Mouse (Mus musculus) liver, embryonic 14.5 days (tissue): ENCODE results near the gene Prima1. TPM values are rescaled to one million over a fixed set of nuclear protein-coding genes. Genes with fewer than 3 reads are reported as not detected.

Experiments
- ATAC-seq: fragments of 200-750 bp; cut with Nextera tagmentation; 2 replicates; pipeline ENCODE4 v1.8.0; 2017; ENCODE audit warnings: moderate number of reproducible peaks, mild to moderate bottlenecking, moderate library complexity; ENCODE audit not compliant: insufficient read depth
- DNase-seq, 3 experiments: peaks; one replicate each; pipeline ENCODE4 v3.0.0-alpha.2; 2012 to 2013; ENCODE audit warnings: low read depth in 3 of 3, low spot score in 3 of 3
- H3K27ac ChIP-seq: fragments of 300-500 bp; sonication (generic); 2 replicates; pipeline ENCODE4 v1.5.1; 2014; ENCODE audit warnings: moderate library complexity, mild to moderate bottlenecking, control low read depth, inconsistent platforms
- H3K27me3 ChIP-seq: fragments of 300-500 bp; sonication (generic); 2 replicates; pipeline ENCODE4 v1.6.1; 2014; ENCODE audit warnings: mild to moderate bottlenecking, low read length, moderate library complexity; ENCODE audit not compliant: control insufficient read depth, insufficient read depth
- H3K36me3 ChIP-seq: fragments of 300-500 bp; sonication (generic); replicated peaks from 2 replicates; pipeline ENCODE4 v1.6.1; 2014; ENCODE audit warnings: low read depth; ENCODE audit not compliant: control insufficient read depth, insufficient read depth
- H3K4me1 ChIP-seq, 2 experiments: fragments of 200-500 bp in 1 of 2; fragments of 300-500 bp in 1 of 2; sonication (generic) in 1 of 2; replicated peaks; 2 replicates each; pipeline ENCODE4 v1.6.1; 2012 to 2014; ENCODE audit warnings: antibody characterized with exemption in 1 of 2, inconsistent platforms in 1 of 2, low read length in 1 of 2; ENCODE audit not compliant: control insufficient read depth in 2 of 2, insufficient read depth in 2 of 2
- H3K4me2 ChIP-seq: fragments of 300-500 bp; sonication (generic); 2 replicates; pipeline ENCODE4 v1.6.1; 2014; ENCODE audit warnings: low read depth, mild to moderate bottlenecking, control low read depth, moderate library complexity
- H3K4me3 ChIP-seq, 2 experiments: fragments of 200-500 bp in 1 of 2; fragments of 300-500 bp in 1 of 2; sonication (generic) in 1 of 2; 2 replicates each; pipeline ENCODE4 v1.5.1; 2012 to 2014; ENCODE audit warnings: low read depth in 2 of 2, low read length in 2 of 2, mild to moderate bottlenecking in 2 of 2, control low read depth in 1 of 2, inconsistent platforms in 1 of 2, moderate library complexity in 1 of 2; ENCODE audit not compliant: insufficient read depth in 1 of 2
- H3K9ac ChIP-seq: fragments of 300-500 bp; sonication (generic); replicated peaks from 2 replicates; pipeline ENCODE4 v1.6.1; 2014; ENCODE audit warnings: mild to moderate bottlenecking, control low read depth, moderate library complexity
- H3K9me3 ChIP-seq: fragments of 300-500 bp; sonication (generic); 2 replicates; pipeline ENCODE4 v1.6.1; 2016; ENCODE audit warnings: low read length, mixed read lengths; ENCODE audit not compliant: control insufficient read depth
- CTCF ChIP-seq: IDR thresholded peaks from 2 replicates; pipeline ENCODE4 v1.5.1; 2016; ENCODE audit warnings: antibody characterized with exemption, low read depth, control low read depth
- EP300 ChIP-seq: IDR thresholded peaks from 2 replicates; pipeline ENCODE4 v1.6.1; 2016; ENCODE audit warnings: antibody characterized with exemption, low read depth
- WGBS: fragments of 180-500 bp; shearing (Covaris S2); extraction: QIAGEN DNeasy Blood & Tissue Kit; methylation state at CpG from one replicate; pipeline ENCODE4 v1.1.7; 2014; ENCODE audit not compliant: insufficient replicate concordance; 5-methylcytosine and 5-hydroxymethylcytosine counted together
- polyA plus RNA-seq, 2 experiments: library from polyadenylated mRNA; depleted of rRNA in 1 of 2; stranded (reverse) in 1 of 2; unstranded in 1 of 2; fragments of >200 nt; fragmentation: Nextera tagmentation in 1 of 2; extraction: Ambion mirVana in 1 of 2; gene quantifications; 2 replicates each; pipeline versions ENCODE4 v1.2.1 to v1.2.3; 2012 to 2014

Prima1 gene
- polyA plus RNA-seq, 2 experiments: not detected

DNA sequence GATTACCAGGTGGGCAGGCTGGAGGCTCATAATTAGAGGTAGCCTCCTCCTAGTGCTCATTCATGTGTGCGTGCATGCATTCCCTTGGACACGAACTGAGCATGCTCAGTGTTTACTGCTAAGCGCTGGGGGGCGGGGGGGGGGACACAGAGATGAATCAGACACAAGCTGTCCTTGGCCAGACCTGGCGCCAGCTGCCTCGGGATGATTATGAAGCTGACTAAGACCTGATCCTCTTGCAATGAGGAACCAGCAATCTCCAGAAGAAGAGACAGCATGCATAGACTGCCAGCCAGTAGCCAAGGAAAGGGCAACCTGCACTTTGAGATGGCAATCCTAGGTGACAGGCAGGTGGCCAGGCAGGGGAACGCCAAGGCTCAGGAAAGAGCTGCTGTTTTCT, 36.4 kb downstream of the Prima1 start:
- TF ChIP-seq CTCF: no peak
- no peak for TF ChIP-seq EP300
- H3K4me1 ChIP-seq: no peaks in the 10 kb centered on the region
- H3K4me3 ChIP-seq: no peak overlapping the region
- no peaks in the 10 kb centered on the region for H3K27me3 ChIP-seq
- H3K9me3 ChIP-seq: no peaks in the 10 kb centered on the region
- ATAC-seq: no peak
- WGBS: 48% methylated on average over 7 of the region's 7 CpGs
- H3K27ac ChIP-seq: no peak overlapping the region
- H3K9ac ChIP-seq: no peak overlapping the region
- no peak for DNase-seq
- H3K36me3 ChIP-seq: no peaks in the 10 kb centered on the region
- H3K4me2 ChIP-seq: no peak overlapping the region

DNA sequence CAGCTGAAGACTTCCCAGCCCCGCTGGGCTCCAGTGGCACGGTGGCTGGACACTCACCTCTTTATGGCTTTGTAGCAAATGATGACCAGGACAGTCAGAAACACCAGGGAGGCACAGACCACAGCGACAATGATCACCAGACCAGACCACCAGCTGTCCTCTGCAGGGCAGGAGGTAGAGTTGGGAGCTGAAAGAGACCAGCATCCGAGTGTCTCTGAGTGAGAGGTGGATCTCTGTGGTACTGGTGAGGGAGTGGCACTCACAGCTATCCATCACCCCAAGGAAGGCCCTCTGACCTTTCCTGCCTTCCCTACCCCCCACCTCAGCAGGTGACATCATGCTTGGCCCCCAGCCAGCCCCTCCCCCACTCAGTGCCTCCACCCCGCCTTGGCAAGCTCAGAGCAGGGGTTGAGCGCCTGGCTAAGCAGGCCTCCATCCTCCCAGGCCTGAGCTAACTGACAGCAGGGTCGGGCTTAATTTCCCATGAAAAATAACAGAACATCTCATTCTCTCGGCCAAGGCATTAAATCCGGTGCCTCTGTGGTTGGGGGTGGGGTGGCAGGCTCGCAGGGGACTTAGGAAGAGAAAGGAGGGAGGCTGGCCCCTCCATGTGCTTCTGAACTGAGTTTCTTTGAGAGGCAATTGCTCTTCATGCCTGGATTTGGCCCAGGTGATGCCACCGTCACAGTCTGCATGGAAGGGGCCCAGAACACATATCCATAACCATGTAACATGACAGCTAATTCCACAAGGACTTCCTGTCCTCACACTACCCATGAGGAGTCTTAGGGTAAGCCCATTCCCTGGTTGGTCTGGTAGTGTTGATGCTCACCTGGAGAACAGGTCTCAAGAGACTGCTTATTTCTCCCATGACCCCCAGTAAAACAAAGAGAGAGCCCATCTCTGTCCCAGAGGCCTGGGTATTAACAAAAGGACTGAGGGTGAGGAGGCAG, 39.1 kb downstream of the Prima1 start:
- TF ChIP-seq CTCF (no peak), EP300 (no peak)
- no peaks in the 10 kb centered on the region for H3K4me1 ChIP-seq
- whole genome bisulfite sequencing: 30% methylated on average over 11 of the region's 11 CpGs
- H3K9ac ChIP-seq: no peak overlapping the region
- no peaks in the 10 kb centered on the region for H3K36me3 ChIP-seq
- DNase-seq: no peak
- H3K27ac ChIP-seq: no peak overlapping the region
- no peaks in the 10 kb centered on the region for H3K9me3 ChIP-seq
- no peaks in the 10 kb centered on the region for H3K27me3 ChIP-seq
- no peak for ATAC-seq
- H3K4me3 ChIP-seq: no peak overlapping the region
- no peak overlapping the region for H3K4me2 ChIP-seq

DNA sequence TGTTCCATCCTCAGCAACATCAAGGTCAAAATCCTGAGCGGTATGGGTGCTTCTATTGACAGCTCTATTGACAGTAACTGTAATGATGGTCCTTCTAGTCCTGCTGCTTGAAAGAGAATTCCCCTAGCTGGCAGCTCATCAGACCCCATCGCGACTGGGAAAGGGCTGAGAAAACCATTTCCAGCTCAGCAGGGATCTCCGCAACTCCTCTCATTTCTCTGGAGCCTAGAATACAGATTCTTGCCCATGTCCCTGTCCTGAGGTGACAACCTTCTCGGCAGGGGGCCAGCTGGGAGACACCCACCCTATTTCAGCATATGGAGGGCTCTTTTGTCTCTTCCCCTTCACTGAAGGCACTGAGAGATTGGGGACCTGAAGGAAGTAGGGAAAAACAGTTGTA, 49.0 kb downstream of the Prima1 start:
- Histone ChIP-seq H3K9me3 (no peaks in the 10 kb centered on the region), H3K4me3 (no peak overlapping the region), H3K9ac (no peak overlapping the region), H3K4me1 (no peaks in the 10 kb centered on the region), H3K4me2 (no peak overlapping the region), H3K27ac (no peak overlapping the region), H3K27me3 (no peaks in the 10 kb centered on the region), H3K36me3 (no peaks in the 10 kb centered on the region)
- ATAC-seq: no peak
- TF ChIP-seq CTCF (no peak), EP300 (no peak)
- 38% methylated on average over 5 of the region's 5 CpGs for WGBS
- DNase-seq: no peak

DNA sequence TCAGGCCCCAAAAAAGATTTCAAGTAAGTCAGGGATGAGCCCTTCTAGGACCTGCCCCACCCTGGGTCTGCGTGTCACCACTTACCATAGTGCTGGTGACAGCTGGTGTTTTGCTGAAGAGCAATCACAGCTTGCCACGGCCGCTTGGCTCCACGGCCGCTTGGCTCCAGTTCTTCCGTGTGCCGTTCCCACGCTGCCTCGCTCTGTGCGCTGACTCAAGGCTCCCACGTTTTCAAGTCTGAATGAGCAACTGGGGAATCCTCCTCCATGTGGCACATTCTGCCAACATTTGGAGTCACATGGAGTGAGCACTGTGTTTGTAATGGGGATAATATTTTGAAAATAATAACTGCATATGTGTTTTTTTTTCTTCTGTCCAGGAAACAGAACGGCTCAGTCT, 52.2 kb downstream of the Prima1 start:
- ATAC-seq (no peak), DNase-seq (no peak)
- H3K9me3 ChIP-seq: no peaks in the 10 kb centered on the region
- TF ChIP-seq CTCF: no peak
- no peak for TF ChIP-seq EP300
- no peaks in the 10 kb centered on the region for H3K36me3 ChIP-seq
- no peak overlapping the region for H3K9ac ChIP-seq
- 75% methylated on average over 12 of the region's 12 CpGs for WGBS
- H3K4me3 ChIP-seq: no peak overlapping the region
- no peak overlapping the region for H3K27ac ChIP-seq
- no peak overlapping the region for H3K4me2 ChIP-seq
- no peaks in the 10 kb centered on the region for H3K27me3 ChIP-seq
- no peaks in the 10 kb centered on the region for H3K4me1 ChIP-seq

DNA sequence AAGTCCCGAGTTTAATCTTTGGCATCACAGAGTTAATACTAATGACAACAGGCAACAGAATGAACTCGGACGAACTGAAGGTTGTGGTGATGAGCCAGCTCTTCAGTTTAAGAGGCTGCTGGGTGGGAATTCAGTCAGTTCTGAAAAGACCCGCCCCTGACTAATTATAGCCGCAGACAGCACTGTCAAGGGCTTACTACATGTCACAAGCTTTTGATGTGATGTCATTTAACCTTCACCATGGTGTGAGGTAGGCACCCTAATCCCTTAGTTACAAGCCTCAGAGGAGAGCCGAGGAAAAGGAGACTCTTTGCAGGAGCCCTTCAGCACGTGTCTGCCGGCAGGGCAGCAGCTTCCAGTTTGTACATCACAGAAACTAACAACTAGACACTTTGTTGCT, 53.7 kb downstream of the Prima1 start:
- Histone ChIP-seq H3K9ac (no peak overlapping the region), H3K27me3 (no peaks in the 10 kb centered on the region), H3K9me3 (no peaks in the 10 kb centered on the region), H3K4me3 (no peak overlapping the region), H3K4me1 (no peaks in the 10 kb centered on the region), H3K27ac (no peak overlapping the region), H3K4me2 (no peak overlapping the region), H3K36me3 (no peaks in the 10 kb centered on the region)
- DNase-seq (no peak), ATAC-seq (no peak)
- no peak for TF ChIP-seq CTCF
- 55% methylated on average over 8 of the region's 8 CpGs for WGBS
